ENCODE assay signal across 8 mouse cellular contexts in genomic region chr1:89302368-89302951, GRCm38 (mm10).
DNase-seq lines count a peak whose midpoint lies in the region; ATAC-seq and TF ChIP-seq lines count a peak whose summit lies in the region.

No protein-coding gene starts in this region.

- TF ChIP-seq CTCF in lung, adult 2 months (IDR thresholded peaks at IDR 0.05; ENCODE audit: insufficient read depth, low read length), result no peak

- WGBS in embryonic facial prominence, embryonic 15.5 days, result 35% methylated on average over 20 of the region's 20 CpGs
- WGBS in hindbrain, embryonic 14.5 days, result 55% methylated on average over 20 of the region's 20 CpGs
- WGBS in lung, adult 2 months, result 56% methylated on average over 20 of the region's 20 CpGs

- no peaks in the 10 kb centered on the region for H3K36me3 ChIP-seq in embryonic facial prominence, embryonic 15.5 days
- H3K36me3 ChIP-seq in hindbrain, embryonic 14.5 days (replicated peaks; ENCODE audit: control insufficient read depth, insufficient read depth), result no peaks in the 10 kb centered on the region

- peak; percentile 31; the same call in 1 of the 2 replicates for TF ChIP-seq POLR2A in lung, adult 2 months (IDR thresholded peaks at IDR 0.05; ENCODE audit: borderline replicate concordance, extremely low read depth, low read depth, low read length)

- peak overlapping the region; percentile 31 for H3K4me3 ChIP-seq in embryonic facial prominence, embryonic 15.5 days (replicated peaks)
- H3K4me3 ChIP-seq in hindbrain, embryonic 14.5 days (replicated peaks; ENCODE audit: low read length), result no peak overlapping the region
- no peak overlapping the region for H3K4me3 ChIP-seq in lung, adult 2 months (replicated peaks; ENCODE audit: extremely low read depth, low read depth, low read length)

- ATAC-seq in monocyte, adult 5-6 weeks (replicated peaks; ENCODE audit: insufficient number of reproducible peaks, low FRiP score, low TSS enrichment, poor library complexity, severe bottlenecking), result no peak
- peak; percentile 60; the same call in 1 of the 2 replicates for ATAC-seq in embryonic facial prominence, embryonic 15.5 days (ENCODE audit: insufficient number of reproducible peaks, low FRiP score, low TSS enrichment, low read depth)
- ATAC-seq in hindbrain, embryonic 14.5 days (ENCODE audit: low FRiP score), result no peak; the same call in 1 of the 2 replicates

- no peak overlapping the region for H3K9ac ChIP-seq in embryonic facial prominence, embryonic 15.5 days
- 0 out of 2 replicates have a peak overlapping the region, but pooled peaks have one; percentile 6 for H3K9ac ChIP-seq in hindbrain, embryonic 14.5 days

- H3K4me1 ChIP-seq in embryonic facial prominence, embryonic 15.5 days, result peaks cover 17% of the 10 kb centered on the region
- H3K4me1 ChIP-seq in hindbrain, embryonic 14.5 days (replicated peaks; ENCODE audit: control insufficient read depth, insufficient read depth, low read length), result no peaks in the 10 kb centered on the region
- H3K4me1 ChIP-seq in lung, adult 2 months (ENCODE audit: control insufficient read depth, insufficient read depth, low read length), result peaks cover 5% of the 10 kb centered on the region

- H3K27ac ChIP-seq in embryonic facial prominence, embryonic 15.5 days (replicated peaks), result peak overlapping the region; percentile 68
- no peak overlapping the region; the same call in none of the 2 replicates for H3K27ac ChIP-seq in hindbrain, embryonic 14.5 days

- no peaks in the 10 kb centered on the region for H3K9me3 ChIP-seq in embryonic facial prominence, embryonic 15.5 days (replicated peaks)
- no peaks in the 10 kb centered on the region for H3K9me3 ChIP-seq in hindbrain, embryonic 14.5 days (ENCODE audit: control insufficient read depth, low read length)

- peak; percentile 3 to 4 for DNase-seq in monocyte, adult 2 months (ENCODE audit: low read depth in 1 of 2, low spot score in 2 of 2)
- peak; percentile 45 for DNase-seq in hindbrain, embryonic 14.5 days (ENCODE audit: low spot score)
- no peak for DNase-seq in lung, adult 2 months
- peak; percentile 21 for DNase-seq in right cerebral cortex, postnatal 4 days
- DNase-seq in gastrocnemius, postnatal 4 days (ENCODE audit: low spot score in 2 of 2), result no peak
- DNase-seq in adrenal gland, postnatal 10 days, result no peak

- no peaks in the 10 kb centered on the region for H3K27me3 ChIP-seq in embryonic facial prominence, embryonic 15.5 days
- no peaks in the 10 kb centered on the region for H3K27me3 ChIP-seq in hindbrain, embryonic 14.5 days (ENCODE audit: control insufficient read depth, insufficient read depth, low read length)

- peak overlapping the region; percentile 50 for H3K4me2 ChIP-seq in embryonic facial prominence, embryonic 15.5 days (replicated peaks)
- peak overlapping the region; percentile 25 for H3K4me2 ChIP-seq in hindbrain, embryonic 14.5 days (replicated peaks)

Comparison
In these comparisons a context has a peak if more than half of its experiments do, and no peak if none do; other contexts are left out.
1. DNase-seq: peak in monocyte, adult 2 months (2 of 2), hindbrain, embryonic 14.5 days (single experiment) and right cerebral cortex, postnatal 4 days (single experiment); none in lung, adult 2 months (single experiment), gastrocnemius, postnatal 4 days (0 of 2) and adrenal gland, postnatal 10 days (single experiment).